Mouse (Mus musculus): ENCODE measurements around the gene Wfikkn1. TPM values are rescaled to one million over a fixed set of nuclear protein-coding genes. Genes with fewer than 3 reads are reported as not detected.

The Wfikkn1 gene
- polyA plus RNA-seq, 1 experiment, result 0.25 TPM

GRCm38 (mm10) chr17:25877741-25878610, 2.7 kb downstream of the Wfikkn1 start:
- H3K27me3 ChIP-seq (ENCODE audit: control insufficient read depth, insufficient read depth, insufficient read length), result no peaks in the 10 kb centered on the region
- TF ChIP-seq TCF12 (IDR thresholded peaks at IDR 0.05; ENCODE audit: insufficient read depth, poor library complexity, severe bottlenecking) (no peak), SRF (IDR thresholded peaks at IDR 0.05; ENCODE audit: control insufficient read depth, insufficient read length, low read depth) (no peak), MYOG (IDR thresholded peaks at IDR 0.05; ENCODE audit: control insufficient read depth in 1 of 3, insufficient read depth in 1 of 3, insufficient read length in 2 of 3, low read depth in 2 of 3) (no peak), POLR2AphosphoS2 (IDR thresholded peaks at IDR 0.05; ENCODE audit: insufficient read length, low read depth) (no peak), USF1 (IDR thresholded peaks at IDR 0.05; ENCODE audit: low read depth) (no peak), E2F4 (IDR thresholded peaks at IDR 0.05; ENCODE audit: insufficient read depth) (no peak), MYOD1 (IDR thresholded peaks at IDR 0.05; ENCODE audit: control insufficient read depth in 1 of 3, insufficient read length in 2 of 3, low read depth in 2 of 3) (no peak), CEBPB (IDR thresholded peaks at IDR 0.05; ENCODE audit: insufficient read depth, poor library complexity, severe bottlenecking) (no peak), TCF3 (IDR thresholded peaks at IDR 0.05; ENCODE audit: insufficient read length, low read depth) (no peak), REST (IDR thresholded peaks at IDR 0.05; ENCODE audit: insufficient read depth, insufficient read length) (no peak), MAX (IDR thresholded peaks at IDR 0.05; ENCODE audit: low read depth) (no peak), POLR2A (IDR thresholded peaks at IDR 0.05; ENCODE audit: insufficient read length, low read depth) (no peak)
- H3K4me2 ChIP-seq (ENCODE audit: low read depth), result no peak overlapping the region

GRCm38 (mm10) chr17:25877025-25877424, 3.6 kb downstream of the Wfikkn1 start:
- no peak overlapping the region for H3ac ChIP-seq (ENCODE audit: control insufficient read depth, insufficient read length)
- H3K4me3 ChIP-seq, result no peak overlapping the region
- no peaks in the 10 kb centered on the region for H3K27me3 ChIP-seq (ENCODE audit: control insufficient read depth, insufficient read depth, insufficient read length)
- no peak overlapping the region for H3K4me2 ChIP-seq (ENCODE audit: low read depth)
- H3K36me3 ChIP-seq (ENCODE audit: control insufficient read depth, insufficient read depth), result no peaks in the 10 kb centered on the region
- no peak for TF ChIP-seq TCF3 (IDR thresholded peaks at IDR 0.05; ENCODE audit: insufficient read length, low read depth)
- no peak for TF ChIP-seq TCF12 (IDR thresholded peaks at IDR 0.05; ENCODE audit: insufficient read depth, poor library complexity, severe bottlenecking)
- no peak for TF ChIP-seq POLR2AphosphoS2 (IDR thresholded peaks at IDR 0.05; ENCODE audit: insufficient read length, low read depth)
- TF ChIP-seq MYOG (IDR thresholded peaks at IDR 0.05; ENCODE audit: control insufficient read depth in 1 of 3, insufficient read depth in 1 of 3, insufficient read length in 2 of 3, low read depth in 2 of 3), result no peak
- TF ChIP-seq POLR2A (IDR thresholded peaks at IDR 0.05; ENCODE audit: insufficient read length, low read depth), result no peak
- no peak for TF ChIP-seq SRF (IDR thresholded peaks at IDR 0.05; ENCODE audit: control insufficient read depth, insufficient read length, low read depth)
- TF ChIP-seq E2F4 (IDR thresholded peaks at IDR 0.05; ENCODE audit: insufficient read depth), result no peak
- TF ChIP-seq REST (IDR thresholded peaks at IDR 0.05; ENCODE audit: insufficient read depth, insufficient read length), result no peak
- TF ChIP-seq USF1 (IDR thresholded peaks at IDR 0.05; ENCODE audit: low read depth), result no peak
- TF ChIP-seq MAX (IDR thresholded peaks at IDR 0.05; ENCODE audit: low read depth), result no peak
- TF ChIP-seq MYOD1 (IDR thresholded peaks at IDR 0.05; ENCODE audit: control insufficient read depth in 1 of 3, insufficient read length in 2 of 3, low read depth in 2 of 3), result no peak
- TF ChIP-seq CEBPB (IDR thresholded peaks at IDR 0.05; ENCODE audit: insufficient read depth, poor library complexity, severe bottlenecking), result no peak
- peaks cover 4% of the 10 kb centered on the region for H3K79me2 ChIP-seq (ENCODE audit: control insufficient read depth, insufficient read depth)

More at GRCm38 (mm10) chr17:25877741-25878610, 2.7 kb downstream of the Wfikkn1 start:
- no peak overlapping the region for H3ac ChIP-seq (ENCODE audit: control insufficient read depth, insufficient read length)
- no peak overlapping the region for H3K4me3 ChIP-seq
- peaks cover 4% of the 10 kb centered on the region for H3K79me2 ChIP-seq (ENCODE audit: control insufficient read depth, insufficient read depth)
- no peaks in the 10 kb centered on the region for H3K36me3 ChIP-seq (ENCODE audit: control insufficient read depth, insufficient read depth)

- H3K79me2 ChIP-seq (ENCODE audit: control insufficient read depth, insufficient read depth), result peaks cover 4% of the 10 kb centered on the region
- H3ac ChIP-seq (ENCODE audit: control insufficient read depth, insufficient read length), result peak overlapping the region; percentile 60
- TF ChIP-seq USF1 (IDR thresholded peaks at IDR 0.05; ENCODE audit: low read depth), result no peak
- TF ChIP-seq POLR2AphosphoS2 (IDR thresholded peaks at IDR 0.05; ENCODE audit: insufficient read length, low read depth), result no peak
- no peak for TF ChIP-seq CEBPB (IDR thresholded peaks at IDR 0.05; ENCODE audit: insufficient read depth, poor library complexity, severe bottlenecking)
- no peak for TF ChIP-seq TCF3 (IDR thresholded peaks at IDR 0.05; ENCODE audit: insufficient read length, low read depth)
- no peak for TF ChIP-seq SRF (IDR thresholded peaks at IDR 0.05; ENCODE audit: control insufficient read depth, insufficient read length, low read depth)
- TF ChIP-seq MAX (IDR thresholded peaks at IDR 0.05; ENCODE audit: low read depth), result no peak
- TF ChIP-seq POLR2A (IDR thresholded peaks at IDR 0.05; ENCODE audit: insufficient read length, low read depth), result no peak
- TF ChIP-seq E2F4 (IDR thresholded peaks at IDR 0.05; ENCODE audit: insufficient read depth), result no peak
- TF ChIP-seq MYOD1 (IDR thresholded peaks at IDR 0.05; ENCODE audit: control insufficient read depth in 1 of 3, insufficient read length in 2 of 3, low read depth in 2 of 3), result no peak
- peak overlapping the region; percentile 96 for H3K4me2 ChIP-seq (ENCODE audit: low read depth)
- H3K36me3 ChIP-seq (ENCODE audit: control insufficient read depth, insufficient read depth), result no peaks in the 10 kb centered on the region
- peak overlapping the region; percentile 75 for H3K4me3 ChIP-seq
- H3K27me3 ChIP-seq (ENCODE audit: control insufficient read depth, insufficient read depth, insufficient read length), result no peaks in the 10 kb centered on the region
Measured at GRCm38 (mm10) chr17:25876347-25876915, 4.2 kb downstream of the Wfikkn1 start.

GRCm38 (mm10) chr17:25875171-25876136, 5.2 kb downstream of the Wfikkn1 start:
- no peak for TF ChIP-seq USF1 (IDR thresholded peaks at IDR 0.05; ENCODE audit: low read depth)
- TF ChIP-seq TCF12 (IDR thresholded peaks at IDR 0.05; ENCODE audit: insufficient read depth, poor library complexity, severe bottlenecking), result no peak
- peak; percentile 95 for TF ChIP-seq POLR2AphosphoS2 (IDR thresholded peaks at IDR 0.05; ENCODE audit: insufficient read length, low read depth)
- TF ChIP-seq MYOG (IDR thresholded peaks at IDR 0.05; ENCODE audit: control insufficient read depth in 1 of 3, insufficient read depth in 1 of 3, insufficient read length in 2 of 3, low read depth in 2 of 3), result peak in 2 of 3 experiments; percentile 81 to 84
- TF ChIP-seq SRF (IDR thresholded peaks at IDR 0.05; ENCODE audit: control insufficient read depth, insufficient read length, low read depth), result peak; percentile 54
- peak in 2 of 3 experiments; percentile 80 to 90 for TF ChIP-seq MYOD1 (IDR thresholded peaks at IDR 0.05; ENCODE audit: control insufficient read depth in 1 of 3, insufficient read length in 2 of 3, low read depth in 2 of 3)
- TF ChIP-seq POLR2A (IDR thresholded peaks at IDR 0.05; ENCODE audit: insufficient read length, low read depth), result peak; percentile 97
- H3K27me3 ChIP-seq (ENCODE audit: control insufficient read depth, insufficient read depth, insufficient read length), result no peaks in the 10 kb centered on the region
- peak overlapping the region; percentile 60 for H3ac ChIP-seq (ENCODE audit: control insufficient read depth, insufficient read length)
- H3K4me3 ChIP-seq, result peak overlapping the region; percentile 75
- H3K79me2 ChIP-seq (ENCODE audit: control insufficient read depth, insufficient read depth), result peaks cover 4% of the 10 kb centered on the region
- peak overlapping the region; percentile 96 for H3K4me2 ChIP-seq (ENCODE audit: low read depth)
- no peaks in the 10 kb centered on the region for H3K36me3 ChIP-seq (ENCODE audit: control insufficient read depth, insufficient read depth)

Data from myocyte (in vitro differentiated cells).